Mouse (Mus musculus) heart, postnatal 0 days (tissue): ENCODE results near the gene Ces2b. TPM values are rescaled to one million over a fixed set of nuclear protein-coding genes. Genes with fewer than 3 reads are reported as not detected.
"Not testable (repeated sequence)": the region's sequence is repeated elsewhere in the genome, so short reads cannot be mapped to it uniquely, and the experiment has no call there.

Source experiments
- ATAC-seq: fragments of 200-750 bp; cut with Nextera tagmentation; 2 replicates; pipeline ENCODE4 v1.8.0; 2017; ENCODE audit warnings: low read depth, moderate number of reproducible peaks, moderate library complexity; ENCODE audit not compliant: insufficient read depth
- DNase-seq: peaks from one replicate; pipeline ENCODE4 v3.0.0-alpha.2; 2016; ENCODE audit warnings: low spot score
- H3K27ac ChIP-seq: fragments of 300-500 bp; sonication (generic); 2 replicates; pipeline ENCODE4 v1.5.1; 2014; ENCODE audit warnings: low read depth, mild to moderate bottlenecking
- H3K27me3 ChIP-seq: fragments of 300-500 bp; sonication (generic); 2 replicates; pipeline ENCODE4 v1.6.1; 2014; ENCODE audit warnings: low read length, mixed read lengths; ENCODE audit not compliant: control insufficient read depth, insufficient read depth
- H3K36me3 ChIP-seq: fragments of 300-500 bp; sonication (generic); replicated peaks from 2 replicates; pipeline ENCODE4 v1.6.1; 2014; ENCODE audit warnings: low read length, mixed read lengths; ENCODE audit not compliant: control insufficient read depth, insufficient read depth
- H3K4me1 ChIP-seq: fragments of 300-500 bp; sonication (generic); 2 replicates; pipeline ENCODE4 v1.6.1; 2014; ENCODE audit warnings: antibody characterized with exemption; ENCODE audit not compliant: control insufficient read depth, insufficient read depth
- H3K4me2 ChIP-seq: fragments of 300-500 bp; sonication (generic); 2 replicates; pipeline ENCODE4 v1.6.1; 2014; ENCODE audit warnings: low read depth, mild to moderate bottlenecking, low read length, moderate library complexity
- H3K4me3 ChIP-seq: fragments of 300-500 bp; sonication (generic); 2 replicates; pipeline ENCODE4 v1.5.1; 2014; ENCODE audit warnings: low read depth, low read length
- H3K9ac ChIP-seq: fragments of 300-500 bp; sonication (generic); replicated peaks from 2 replicates; pipeline ENCODE4 v1.6.1; 2014; ENCODE audit warnings: low read depth, low read length, mixed read lengths
- H3K9me3 ChIP-seq: fragments of 300-500 bp; sonication (generic); replicated peaks from 2 replicates; pipeline ENCODE4 v1.6.1; 2016; ENCODE audit warnings: low read length; ENCODE audit not compliant: control insufficient read depth
- CTCF ChIP-seq: IDR thresholded peaks from 2 replicates; pipeline ENCODE4 v1.5.1; 2016; ENCODE audit warnings: antibody characterized with exemption, control low read depth, low read depth
- EP300 ChIP-seq: IDR thresholded peaks from 2 replicates; pipeline ENCODE4 v1.6.1; 2016; ENCODE audit warnings: antibody characterized with exemption, low read depth
- WGBS: fragments of 180-500 bp; shearing (Covaris S2); extraction: QIAGEN DNeasy Blood & Tissue Kit; methylation state at CpG from one replicate; pipeline ENCODE4 v1.1.7; 2014; 5-methylcytosine and 5-hydroxymethylcytosine counted together
- polyA plus RNA-seq: library from polyadenylated mRNA; unstranded; fragments of >200 nt; fragmentation: Nextera tagmentation; extraction: Ambion mirVana; gene quantifications from 2 replicates; pipeline ENCODE4 v1.2.1, GENCODE M21; 2015
- total RNA-seq: library from RNA; depleted of rRNA; stranded (reverse); fragments of >200 nt; gene quantifications from 2 replicates; pipeline ENCODE4 v1.2.3, GENCODE M21; 2014; ENCODE audit warnings: low replicate concordance; rRNA removed

Gene Ces2b
- total and polyA plus RNA-seq, 2 experiments from 2014 or later = 0.05 TPM; not detected in 1

DNA sequence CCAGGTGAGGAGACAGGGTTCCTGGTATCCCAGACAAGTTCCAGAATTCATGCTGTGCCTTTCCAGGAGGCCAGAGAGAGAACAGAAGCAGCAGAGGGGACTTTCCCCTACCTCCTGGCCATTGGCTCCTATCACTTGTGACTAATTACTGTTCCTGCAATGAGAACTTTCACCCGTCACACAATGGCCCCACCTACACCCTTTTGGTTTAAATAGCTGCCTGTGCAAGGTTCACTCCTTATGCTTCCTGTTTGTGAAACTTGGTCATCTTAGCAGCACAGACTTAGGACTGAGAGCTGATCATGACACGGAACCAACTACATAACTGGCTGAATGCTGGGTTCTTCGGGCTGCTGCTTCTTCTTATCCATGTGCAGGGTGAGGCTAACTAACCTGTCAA is 15.5 kb downstream of the Ces2b start, which contains the start of gene Ces2c:
Gene Ces2c, plus strand, starts transcription at position 238 of the 400 bp plus-strand sequence.
- H3K4me1 ChIP-seq = no peaks in the 10 kb centered on the region
- H3K9ac ChIP-seq = no peak within 1 kb of the TSS
- WGBS = 68% methylated on average over 3 of the region's 3 CpGs
- H3K9me3 ChIP-seq = no peaks in the 10 kb centered on the region
- TF ChIP-seq EP300 = no peak
- TF ChIP-seq CTCF = no peak
- H3K4me3 ChIP-seq = no peak within 1 kb of the TSS
- no peaks in the 10 kb centered on the region for H3K36me3 ChIP-seq
- ATAC-seq = no peak
- H3K27ac ChIP-seq = no peak within 1 kb of the TSS
- H3K4me2 ChIP-seq = no peak within 1 kb of the TSS
- H3K27me3 ChIP-seq = no peaks in the 10 kb centered on the region
- DNase-seq = no peak

- no peaks in the 10 kb centered on the region for H3K27me3 ChIP-seq
- no peak for TF ChIP-seq CTCF
- TF ChIP-seq EP300 = no peak
- no peaks in the 10 kb centered on the region for H3K4me1 ChIP-seq
- no peak overlapping the region for H3K4me3 ChIP-seq
- H3K27ac ChIP-seq = no peak overlapping the region
- H3K9me3 ChIP-seq = no peaks in the 10 kb centered on the region
- no peak overlapping the region for H3K9ac ChIP-seq
- no peaks in the 10 kb centered on the region for H3K36me3 ChIP-seq
- ATAC-seq (no peak), DNase-seq (no peak)
- H3K4me2 ChIP-seq = no peak overlapping the region
- 69% methylated on average over 4 of the region's 4 CpGs for WGBS
Observed at GRCm38 (mm10) chr8:104847741-104848462, 16.5 kb downstream of the Ces2b start.

- H3K4me3 ChIP-seq, DNase-seq, H3K27ac ChIP-seq, H3K9me3 ChIP-seq, H3K27me3 ChIP-seq, H3K4me1 ChIP-seq, H3K36me3 ChIP-seq, H3K4me2 ChIP-seq, ATAC-seq, H3K9ac ChIP-seq: not testable (repeated sequence)
- WGBS = no CpG with 5 or more reads among the region's 4 CpGs
Observed at GRCm38 (mm10) chr8:104866844-104867531, 35.6 kb downstream of the Ces2b start.

- H3K27me3 ChIP-seq, ATAC-seq: not testable (repeated sequence)
Observed at GRCm38 (mm10) chr8:104868876-104869275, 37.5 kb downstream of the Ces2b start.

GRCm38 (mm10) chr8:104886223-104886926 is 55.0 kb downstream of the Ces2b start:
- not testable (repeated sequence) for H3K27ac ChIP-seq, H3K4me3 ChIP-seq, H3K9ac ChIP-seq, H3K9me3 ChIP-seq, H3K27me3 ChIP-seq, H3K4me2 ChIP-seq, H3K4me1 ChIP-seq, H3K36me3 ChIP-seq, DNase-seq, ATAC-seq
- WGBS = no CpG with 5 or more reads among the region's 4 CpGs

More at GRCm38 (mm10) chr8:104868876-104869275, 37.5 kb downstream of the Ces2b start:
- WGBS = no CpG with 5 or more reads among the region's 2 CpGs
- not testable (repeated sequence) for H3K4me1 ChIP-seq, H3K36me3 ChIP-seq, H3K9me3 ChIP-seq, H3K4me3 ChIP-seq, DNase-seq, H3K4me2 ChIP-seq, H3K9ac ChIP-seq, H3K27ac ChIP-seq

Other genes starting within 250 kb of the Ces2b start
- 4.0 and 4.2 TPM in 2 replicates for gene Pdp2, start 240.1 kb upstream of the Ces2b start, total RNA-seq
- 5.7 and 6.1 TPM in 2 replicates for gene Pdp2, start 240.1 kb upstream of the Ces2b start, polyA plus RNA-seq
- gene Cdh16, start 207.2 kb upstream of the Ces2b start, total RNA-seq = 8.3 and 8.9 TPM in 2 replicates
- 11.4 and 13.1 TPM in 2 replicates for gene Cdh16, start 207.2 kb upstream of the Ces2b start, polyA plus RNA-seq
- 197 and 317 TPM in 2 replicates for gene Rrad, start 200.2 kb upstream of the Ces2b start, total RNA-seq
- 235 and 284 TPM in 2 replicates for gene Rrad, start 200.2 kb upstream of the Ces2b start, polyA plus RNA-seq
- 132 and 184 TPM in 2 replicates for gene Ciao2b, start 189.6 kb upstream of the Ces2b start, total RNA-seq
- gene Ciao2b, start 189.6 kb upstream of the Ces2b start, polyA plus RNA-seq = 141 and 147 TPM in 2 replicates
- gene Ces2a, start 97.6 kb upstream of the Ces2b start, total RNA-seq = 0.42 TPM in 1 of 2 replicates, not detected in the other
- gene Ces2a, start 97.6 kb upstream of the Ces2b start, polyA plus RNA-seq = not detected in 2 replicates
- not detected in 2 replicates for gene Ces2c, start 15.5 kb downstream of the Ces2b start, total RNA-seq
- gene Ces2c, start 15.5 kb downstream of the Ces2b start, polyA plus RNA-seq = not detected in 2 replicates
- 2.8 TPM in 1 of 2 replicates, not detected in the other for gene Ces2e, start 94.7 kb downstream of the Ces2b start, total RNA-seq
- gene Ces2e, start 94.7 kb downstream of the Ces2b start, polyA plus RNA-seq = 0.58 and 0.66 TPM in 2 replicates
- 0.92 TPM in 1 of 2 replicates, not detected in the other for gene Ces2f, start 115.8 kb downstream of the Ces2b start, total RNA-seq
- not detected in 2 replicates for gene Ces2f, start 115.8 kb downstream of the Ces2b start, polyA plus RNA-seq
- gene Ces2g, start 130.1 kb downstream of the Ces2b start, total RNA-seq = 3.1 and 3.4 TPM in 2 replicates
- 1.5 and 1.8 TPM in 2 replicates for gene Ces2g, start 130.1 kb downstream of the Ces2b start, polyA plus RNA-seq
- gene Ces2h, start 169.3 kb downstream of the Ces2b start, total RNA-seq = not detected in 2 replicates
- not detected in 2 replicates for gene Ces2h, start 169.3 kb downstream of the Ces2b start, polyA plus RNA-seq
- not detected in 2 replicates for gene Ces3a, start 217.0 kb downstream of the Ces2b start, total RNA-seq
- not detected in 2 replicates for gene Ces3a, start 217.0 kb downstream of the Ces2b start, polyA plus RNA-seq